Mouse (Mus musculus): Measurements from ENCODE around the gene Chd1.

DNA sequence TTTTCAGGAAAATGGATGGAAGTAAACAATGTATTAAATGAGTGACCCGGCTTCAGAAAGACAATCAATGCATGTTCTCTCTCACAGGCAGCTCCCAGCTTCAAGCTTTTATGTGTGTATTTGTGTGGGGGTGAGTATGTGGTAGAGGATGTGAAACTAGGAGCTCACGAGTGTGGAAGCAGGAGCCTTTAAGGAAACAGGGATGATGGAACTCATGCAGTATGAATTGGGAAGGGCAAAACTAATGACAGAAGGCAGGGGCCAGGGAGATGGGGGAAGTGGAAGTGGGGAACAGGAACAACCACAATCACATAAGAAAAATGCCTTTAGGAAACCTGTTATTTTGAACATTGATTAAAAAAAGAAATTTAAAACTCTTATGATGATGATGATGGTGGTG is 9.2 kb upstream of the Chd1 start:
- TF ChIP-seq CTCF (IDR thresholded peaks at IDR 0.05; ENCODE audit: low read depth, low read length) (no peak), GATA1 (IDR thresholded peaks at IDR 0.05; ENCODE audit: borderline replicate concordance, low read length) (no peak), GATA2 (IDR thresholded peaks at IDR 0.05; ENCODE audit: borderline replicate concordance, low read depth, low read length) (no peak), TAL1 (conservative IDR thresholded peaks at IDR 0.05; ENCODE audit: low read depth, low read length) (no peak)
